Mouse (Mus musculus): ENCODE results near the gene Olfr1179. TPM values are rescaled to one million over a fixed set of nuclear protein-coding genes. Genes with fewer than 3 reads are reported as not detected.

Gene Olfr1179
- not detected for polyA plus RNA-seq (2014; fragmentation: Illumina TruSeq; extraction: RNeasy Lipid Tissue Mini Kit (QIAGEN cat#74804); ENCODE audit: low read depth, low replicate concordance)

DNA sequence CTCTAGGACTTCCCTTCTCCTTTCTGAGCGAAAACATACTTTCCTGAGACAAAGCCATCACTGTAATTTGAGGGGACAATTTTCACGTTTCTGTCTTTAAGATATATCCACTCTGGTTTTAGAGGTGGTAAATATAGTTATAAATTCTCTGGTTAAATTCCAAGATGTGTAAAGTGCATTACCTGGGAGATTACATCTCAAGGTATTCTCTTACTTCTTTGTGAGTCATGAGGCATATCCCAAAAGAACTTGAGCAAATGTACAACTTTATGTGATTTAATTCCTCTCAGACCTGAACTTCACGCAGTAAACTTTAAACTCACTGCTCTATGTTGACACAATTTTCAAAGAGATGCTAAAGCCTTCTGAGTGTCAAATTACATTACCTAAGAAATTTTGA, at the start of gene Olfr1179:
Olfr1179 (minus strand) TSS at position 101 of the 400 bp plus-strand sequence.

GRCm38 (mm10) chr2:88454567-88454966, 48.3 kb upstream of the Olfr1179 start, which contains the start of gene Olfr1183:
Olfr1183 (plus strand) TSS chr2:88454867.

DNA sequence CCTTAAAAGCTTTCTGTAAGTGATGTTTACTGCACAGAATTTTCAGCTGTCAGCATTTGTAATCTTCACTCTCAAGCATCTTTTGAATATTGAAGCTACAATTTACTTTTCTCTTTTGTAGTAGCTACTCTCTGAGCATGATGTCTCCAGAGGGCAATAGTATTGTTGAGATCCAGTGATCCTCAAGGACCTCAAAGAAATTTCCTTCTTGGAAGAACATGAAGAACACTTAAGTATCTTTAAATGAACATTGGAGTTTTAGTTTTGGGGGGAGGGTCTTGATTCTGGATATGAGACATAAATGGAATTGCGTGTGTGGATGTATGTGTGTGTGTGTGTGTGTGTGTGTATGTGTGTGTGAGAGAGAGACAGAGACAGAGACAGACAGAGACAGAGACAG, 42.8 kb upstream of the Olfr1179 start, which contains the start of gene Gm13757:
Gm13757 (minus strand) TSS at position 101 of the 400 bp plus-strand sequence.

DNA sequence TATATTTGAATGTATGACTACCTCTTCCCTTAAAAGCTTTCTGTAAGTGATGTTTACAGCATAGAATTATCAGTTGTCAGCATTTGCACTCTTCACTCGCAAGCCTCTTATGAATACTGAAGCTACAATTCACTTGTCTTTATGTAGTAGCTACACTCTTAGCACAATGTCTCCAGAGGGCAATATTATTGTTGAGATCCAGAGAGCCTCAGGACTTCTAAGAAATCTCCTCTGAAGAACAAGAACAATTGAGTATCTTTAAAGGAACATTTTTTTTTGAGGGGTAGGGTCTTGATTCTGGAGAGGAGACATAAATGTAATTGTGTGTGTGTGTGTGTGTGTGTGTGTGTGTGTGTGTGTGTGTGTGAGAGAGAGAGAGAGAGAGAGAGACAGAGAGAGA, 19.8 kb upstream of the Olfr1179 start, which contains the start of gene Olfr1181:
Olfr1181 (minus strand) TSS at position 101 of the 400 bp plus-strand sequence.

GRCm38 (mm10) chr2:88419051-88419450, 12.8 kb upstream of the Olfr1179 start, which contains the start of gene Olfr1180:
Olfr1180 (minus strand) TSS chr2:88419151.

DNA sequence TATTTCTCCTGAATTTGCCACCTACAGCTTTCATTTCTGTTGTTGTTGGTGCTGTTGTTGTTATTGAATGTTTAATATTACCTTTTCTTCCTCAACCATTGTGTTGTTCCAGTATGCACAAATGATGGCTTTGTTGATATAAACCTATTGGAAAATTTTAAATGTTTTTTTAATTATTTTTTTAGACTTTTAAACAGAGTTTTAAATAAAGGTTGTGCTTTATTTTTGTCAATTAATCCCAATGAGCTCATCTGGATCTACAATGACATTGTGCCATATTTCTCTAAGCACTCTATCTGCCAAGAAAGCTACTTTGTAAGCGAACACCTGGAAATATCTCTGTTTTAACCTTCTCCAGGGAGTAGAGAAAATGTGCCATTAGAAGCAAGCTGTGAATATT, 19.5 kb downstream of the Olfr1179 start, which contains the start of gene Olfr1178:
Olfr1178 (plus strand) TSS at position 301 of the 400 bp plus-strand sequence.

Other genes starting within 250 kb of the Olfr1179 start
- not detected for gene Olfr1168, start 224.6 kb downstream of the Olfr1179 start, polyA plus RNA-seq (2014; fragmentation: Illumina TruSeq; extraction: RNeasy Lipid Tissue Mini Kit (QIAGEN cat#74804); ENCODE audit: low read depth, low replicate concordance)
- not detected for gene Olfr1170, start 178.1 kb downstream of the Olfr1179 start, polyA plus RNA-seq (2014; fragmentation: Illumina TruSeq; extraction: RNeasy Lipid Tissue Mini Kit (QIAGEN cat#74804); ENCODE audit: low read depth, low replicate concordance)
- gene Olfr1173, start 126.6 kb downstream of the Olfr1179 start, polyA plus RNA-seq (2014; fragmentation: Illumina TruSeq; extraction: RNeasy Lipid Tissue Mini Kit (QIAGEN cat#74804); ENCODE audit: low read depth, low replicate concordance) = not detected
- gene Olfr1174-ps, start 91.3 kb downstream of the Olfr1179 start, polyA plus RNA-seq (2014; fragmentation: Illumina TruSeq; extraction: RNeasy Lipid Tissue Mini Kit (QIAGEN cat#74804); ENCODE audit: low read depth, low replicate concordance) = not detected
- gene Olfr1175-ps, start 79.2 kb downstream of the Olfr1179 start, polyA plus RNA-seq (2014; fragmentation: Illumina TruSeq; extraction: RNeasy Lipid Tissue Mini Kit (QIAGEN cat#74804); ENCODE audit: low read depth, low replicate concordance) = not detected
- not detected for gene Olfr1176, start 69.7 kb downstream of the Olfr1179 start, polyA plus RNA-seq (2014; fragmentation: Illumina TruSeq; extraction: RNeasy Lipid Tissue Mini Kit (QIAGEN cat#74804); ENCODE audit: low read depth, low replicate concordance)
- gene Olfr1177-ps, start 60.0 kb downstream of the Olfr1179 start, polyA plus RNA-seq (2014; fragmentation: Illumina TruSeq; extraction: RNeasy Lipid Tissue Mini Kit (QIAGEN cat#74804); ENCODE audit: low read depth, low replicate concordance) = not detected
- not detected for gene Olfr1178, start 19.4 kb downstream of the Olfr1179 start, polyA plus RNA-seq (2014; fragmentation: Illumina TruSeq; extraction: RNeasy Lipid Tissue Mini Kit (QIAGEN cat#74804); ENCODE audit: low read depth, low replicate concordance)
- not detected for gene Olfr1180, start 12.7 kb upstream of the Olfr1179 start, polyA plus RNA-seq (2014; fragmentation: Illumina TruSeq; extraction: RNeasy Lipid Tissue Mini Kit (QIAGEN cat#74804); ENCODE audit: low read depth, low replicate concordance)
- not detected for gene Olfr1181, start 19.7 kb upstream of the Olfr1179 start, polyA plus RNA-seq (2014; fragmentation: Illumina TruSeq; extraction: RNeasy Lipid Tissue Mini Kit (QIAGEN cat#74804); ENCODE audit: low read depth, low replicate concordance)
- gene Gm13757, start 42.7 kb upstream of the Olfr1179 start, polyA plus RNA-seq (2014; fragmentation: Illumina TruSeq; extraction: RNeasy Lipid Tissue Mini Kit (QIAGEN cat#74804); ENCODE audit: low read depth, low replicate concordance) = not detected
- gene Olfr1183, start 48.4 kb upstream of the Olfr1179 start, polyA plus RNA-seq (2014; fragmentation: Illumina TruSeq; extraction: RNeasy Lipid Tissue Mini Kit (QIAGEN cat#74804); ENCODE audit: low read depth, low replicate concordance) = not detected
- gene Olfr1184, start 77.1 kb upstream of the Olfr1179 start, polyA plus RNA-seq (2014; fragmentation: Illumina TruSeq; extraction: RNeasy Lipid Tissue Mini Kit (QIAGEN cat#74804); ENCODE audit: low read depth, low replicate concordance) = not detected
- gene Olfr1185-ps1, start 86.9 kb upstream of the Olfr1179 start, polyA plus RNA-seq (2014; fragmentation: Illumina TruSeq; extraction: RNeasy Lipid Tissue Mini Kit (QIAGEN cat#74804); ENCODE audit: low read depth, low replicate concordance) = not detected
- not detected for gene Olfr1186, start 112.1 kb upstream of the Olfr1179 start, polyA plus RNA-seq (2014; fragmentation: Illumina TruSeq; extraction: RNeasy Lipid Tissue Mini Kit (QIAGEN cat#74804); ENCODE audit: low read depth, low replicate concordance)
- gene Olfr1188, start 150.5 kb upstream of the Olfr1179 start, polyA plus RNA-seq (2014; fragmentation: Illumina TruSeq; extraction: RNeasy Lipid Tissue Mini Kit (QIAGEN cat#74804); ENCODE audit: low read depth, low replicate concordance) = not detected
- gene Olfr1189, start 180.0 kb upstream of the Olfr1179 start, polyA plus RNA-seq (2014; fragmentation: Illumina TruSeq; extraction: RNeasy Lipid Tissue Mini Kit (QIAGEN cat#74804); ENCODE audit: low read depth, low replicate concordance) = not detected
- not detected for gene Olfr1191-ps1, start 234.1 kb upstream of the Olfr1179 start, polyA plus RNA-seq (2014; fragmentation: Illumina TruSeq; extraction: RNeasy Lipid Tissue Mini Kit (QIAGEN cat#74804); ENCODE audit: low read depth, low replicate concordance)
- not detected for gene Olfr1192-ps1, start 242.1 kb upstream of the Olfr1179 start, polyA plus RNA-seq (2014; fragmentation: Illumina TruSeq; extraction: RNeasy Lipid Tissue Mini Kit (QIAGEN cat#74804); ENCODE audit: low read depth, low replicate concordance)

Measured in sigmoid colon, adult 10 weeks (tissue).